Comparison of ENCODE assay signal across 8 mouse cellular contexts in the genomic region with DNA sequence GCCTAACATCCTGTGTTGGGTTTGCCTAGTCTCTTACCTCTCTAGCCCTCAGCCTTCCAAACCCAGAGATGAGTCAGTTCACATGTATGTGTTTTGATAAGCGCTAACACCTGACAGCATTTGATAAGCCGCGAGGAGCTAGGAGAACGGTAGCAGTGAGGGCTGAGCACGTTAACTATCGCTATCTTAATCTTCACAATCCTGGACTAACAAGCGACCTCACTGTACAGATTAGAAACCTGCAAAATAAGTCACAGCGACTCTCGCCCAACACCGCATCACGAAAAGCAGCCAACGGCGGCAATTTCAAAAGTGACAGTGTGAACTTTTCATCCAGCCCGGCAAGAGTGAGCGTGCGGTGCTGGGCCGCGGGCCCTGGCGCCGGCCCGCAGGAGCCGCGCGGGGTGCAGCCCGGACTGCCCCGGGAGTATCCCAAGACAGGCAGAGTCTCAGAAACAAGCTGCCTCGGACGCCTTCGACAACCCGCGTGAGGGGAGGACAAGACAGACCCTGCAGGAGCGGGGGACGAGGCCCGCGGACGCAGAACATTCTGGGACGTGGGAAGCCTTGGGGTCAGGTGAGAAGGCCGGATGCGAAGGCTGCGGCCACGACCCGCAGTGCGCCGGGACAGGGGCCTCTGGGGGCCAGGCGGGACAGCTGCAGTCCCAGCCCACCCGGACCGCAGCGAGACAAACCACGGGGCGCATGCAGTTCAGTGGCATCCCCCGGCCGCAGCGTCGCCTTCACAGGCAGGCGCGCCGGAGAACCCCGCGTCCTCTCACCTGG. TPM values are rescaled to one million over a fixed set of nuclear protein-coding genes. Genes with fewer than 3 reads are reported as not detected.
DNase-seq lines count a peak whose midpoint lies in the region; ATAC-seq lines count a peak whose summit lies in the region.

No protein-coding gene starts in this region.

- H3K36me3 ChIP-seq in lung, embryonic 15.5 days, result peaks cover 4% of the 10 kb centered on the region; the same call in 1 of the 2 replicates
- H3K36me3 ChIP-seq in forebrain, embryonic 11.5 days (ENCODE audit: control insufficient read depth, insufficient read depth, low read length), result no peaks in the 10 kb centered on the region; the same call in 1 of the 2 replicates
- no peaks in the 10 kb centered on the region for H3K36me3 ChIP-seq in neural tube, embryonic 14.5 days (ENCODE audit: control insufficient read depth, insufficient read depth, low read length)

- no peaks in the 10 kb centered on the region for H3K27me3 ChIP-seq in lung, embryonic 15.5 days
- H3K27me3 ChIP-seq in forebrain, embryonic 11.5 days (ENCODE audit: control insufficient read depth, insufficient read depth, low read length), result no peaks in the 10 kb centered on the region
- no peaks in the 10 kb centered on the region for H3K27me3 ChIP-seq in neural tube, embryonic 14.5 days (ENCODE audit: control insufficient read depth, insufficient read depth, low read length)

- peak overlapping the region; percentile 80 for H3K4me2 ChIP-seq in lung, embryonic 15.5 days
- peak overlapping the region; percentile 88 for H3K4me2 ChIP-seq in forebrain, embryonic 11.5 days (ENCODE audit: low read depth, low read length, severe bottlenecking)
- peak overlapping the region; percentile 97 for H3K4me2 ChIP-seq in neural tube, embryonic 14.5 days (ENCODE audit: low read depth, low read length)

- peaks cover 20% of the 10 kb centered on the region for H3K4me1 ChIP-seq in lung, embryonic 15.5 days
- H3K4me1 ChIP-seq in forebrain, embryonic 11.5 days (replicated peaks; ENCODE audit: control insufficient read depth, insufficient read depth, low read length), result 0 out of 2 replicates have a peak, but pooled peaks cover 3% of the 10 kb centered on the region
- peaks cover 14% of the 10 kb centered on the region for H3K4me1 ChIP-seq in neural tube, embryonic 14.5 days (ENCODE audit: control insufficient read depth, insufficient read depth, low read length)

- H3K27ac ChIP-seq in lung, embryonic 15.5 days, result peak overlapping the region; percentile 92
- peak overlapping the region; percentile 60 for H3K27ac ChIP-seq in forebrain, embryonic 11.5 days (ENCODE audit: low read depth, low read length)
- peak overlapping the region; percentile 81 for H3K27ac ChIP-seq in neural tube, embryonic 14.5 days (ENCODE audit: low read depth, low read length)

- H3K9me3 ChIP-seq in lung, embryonic 15.5 days, result no peaks in the 10 kb centered on the region
- no peaks in the 10 kb centered on the region for H3K9me3 ChIP-seq in forebrain, embryonic 11.5 days (ENCODE audit: control insufficient read depth, low read length)
- H3K9me3 ChIP-seq in neural tube, embryonic 14.5 days (ENCODE audit: control insufficient read depth, low read length), result no peaks in the 10 kb centered on the region

- peak overlapping the region; percentile 70 for H3K9ac ChIP-seq in lung, embryonic 15.5 days
- H3K9ac ChIP-seq in forebrain, embryonic 11.5 days (ENCODE audit: low read length), result peak overlapping the region; percentile 90
- peak overlapping the region; percentile 87 for H3K9ac ChIP-seq in neural tube, embryonic 14.5 days (replicated peaks; ENCODE audit: low read depth, low read length)

- under 1% methylated on average over 59 of the region's 59 CpGs for WGBS in lung, embryonic 15.5 days
- WGBS in forebrain, embryonic 11.5 days, result 1% methylated on average over 59 of the region's 59 CpGs
- WGBS in neural tube, embryonic 14.5 days, result 2% methylated on average over 59 of the region's 59 CpGs

- no peak for DNase-seq in lung, postnatal 10 days
- no peak for DNase-seq in forebrain, embryonic 11.5 days (ENCODE audit: low spot score)
- peak; percentile 84 for DNase-seq in liver
- DNase-seq in right cerebral cortex, postnatal 10 days (ENCODE audit: low spot score in 2 of 2), result no peak
- no peak for DNase-seq in thymus, adult 18-20 months

- peak overlapping the region; percentile 70 for H3K4me3 ChIP-seq in lung, embryonic 15.5 days
- H3K4me3 ChIP-seq in forebrain, embryonic 11.5 days (ENCODE audit: low read depth, low read length), result peak overlapping the region; percentile 92
- peak overlapping the region; percentile 96 for H3K4me3 ChIP-seq in neural tube, embryonic 14.5 days (ENCODE audit: low read depth, low read length)

- peak; percentile 77 for ATAC-seq in lung, embryonic 15.5 days (ENCODE audit: borderline replicate concordance, extremely low read depth, low FRiP score, low TSS enrichment)
- ATAC-seq in activated CD4-positive, CD25-positive, alpha-beta regulatory T cell, adult 4 months, result peak; percentile 38
- ATAC-seq in forebrain, embryonic 11.5 days (replicated peaks; ENCODE audit: low FRiP score), result peak; percentile 84
- ATAC-seq in neural tube, embryonic 14.5 days (ENCODE audit: low read depth), result peak; percentile 74

RNA-seq across cellular contexts. Expression of a gene that starts 0.5 kb away (rescaled TPM):
- polyA plus RNA-seq in lung, embryonic 15.5 days (2015; fragmentation: Nextera tagmentation; extraction: Ambion mirVana), result 59.1 and 61.8 TPM in 2 replicates
- 10 to 100 TPM; 41.0 to 42.9 TPM for polyA plus RNA-seq in activated CD4-positive, CD25-positive, alpha-beta regulatory T cell, adult 4 months (2017; shearing (Covaris generic))
- 66.0 and 68.3 TPM in 2 replicates for polyA plus RNA-seq in forebrain, embryonic 11.5 days (2014; fragmentation: Nextera tagmentation; extraction: Ambion mirVana)
- polyA plus RNA-seq in neural tube, embryonic 14.5 days (2014; fragmentation: Nextera tagmentation; extraction: Ambion mirVana), result 66.2 and 73.9 TPM in 2 replicates

RNA-seq across cellular contexts. Expression of a gene that starts 48.9 kb away (rescaled TPM):
- polyA plus RNA-seq in lung, embryonic 15.5 days (2015; fragmentation: Nextera tagmentation; extraction: Ambion mirVana), result 77.2 and 77.9 TPM in 2 replicates
- polyA plus RNA-seq in activated CD4-positive, CD25-positive, alpha-beta regulatory T cell, adult 4 months (2017; shearing (Covaris generic)), result 10 to 100 TPM; 45.3 to 60.4 TPM
- polyA plus RNA-seq in forebrain, embryonic 11.5 days (2014; fragmentation: Nextera tagmentation; extraction: Ambion mirVana), result 123 and 124 TPM in 2 replicates
- polyA plus RNA-seq in neural tube, embryonic 14.5 days (2014; fragmentation: Nextera tagmentation; extraction: Ambion mirVana), result 114 and 141 TPM in 2 replicates
